20 mouse cellular contexts compared by ENCODE assay signal in the genomic region with DNA sequence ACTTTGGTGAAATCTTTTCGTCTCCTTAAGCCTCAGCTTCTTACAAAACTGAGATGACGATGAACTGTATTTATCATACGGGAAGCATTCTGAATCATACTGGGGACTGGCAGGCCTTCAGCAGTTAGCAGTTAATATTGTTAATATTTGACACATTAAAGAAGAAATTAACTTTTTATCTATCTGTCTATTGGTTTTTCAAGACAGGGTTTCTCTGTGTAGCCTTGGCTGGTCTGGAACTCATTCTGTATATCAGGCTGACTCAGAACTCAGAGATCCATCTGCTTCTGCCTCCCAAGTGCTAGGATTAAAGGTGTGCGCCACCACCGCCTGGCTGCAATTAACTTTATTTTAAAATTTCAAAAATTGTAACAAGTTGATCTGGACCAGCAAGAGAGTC. TPM values are rescaled to one million over a fixed set of nuclear protein-coding genes. Genes with fewer than 3 reads are reported as not detected.
A peak's percentile ranks its signal among the peaks of the same experiment; 100 is the strongest.
DNase-seq lines count a peak whose midpoint lies in the region; TF ChIP-seq lines count a peak whose summit lies in the region.
"Had no signal": no experiment of that assay in that cellular context is flagged by ENCODE, and none has a peak within 500 bp of the region (broad histone marks: within the 10 kb centered on the region; RNA-seq: fewer than 3 reads in every experiment).

No protein-coding gene starts in this region.

- TF ChIP-seq CTCF in heart, adult 2 months (IDR thresholded peaks at IDR 0.05), result no peak

- TF ChIP-seq POLR2A in heart, adult 2 months (IDR thresholded peaks at IDR 0.05; ENCODE audit: insufficient read depth, low read depth, low read length), result no peak

- peak; percentile 66 for DNase-seq in heart, embryonic 10.5 days (ENCODE audit: low spot score)
- no peak for DNase-seq in heart, adult 2 months
- DNase-seq in kidney, adult 9 months, result peak; percentile 55
- no peak for DNase-seq in kidney, adult 8-10 months
- DNase-seq: adrenal gland, adult 2 months; adrenal gland, postnatal 10 days; adrenal gland, postnatal 25 days; cerebellum, adult 11 months; cerebellum, adult 18-20 months; cerebellum, adult 8-10 months; cerebellum, adult 9-11 months; cerebellum, postnatal 14 days; cerebellum, postnatal 36 days; embryo, embryonic 11 days had no signal

- H3K36me3 ChIP-seq in heart, embryonic 10.5 days, result no peaks in the 10 kb centered on the region
- no peaks in the 10 kb centered on the region for H3K36me3 ChIP-seq in heart, adult 2 months (ENCODE audit: control insufficient read depth, insufficient read depth, low read length)
- H3K36me3 ChIP-seq: embryonic facial prominence, embryonic 13.5 days; embryonic facial prominence, embryonic 15.5 days; forebrain, embryonic 10.5 days; forebrain, embryonic 12.5 days had no signal

- H3K79me2 ChIP-seq in heart, adult 2 months (replicated peaks; ENCODE audit: control insufficient read depth, insufficient read depth, low read length), result no peaks in the 10 kb centered on the region

- intact Hi-C loops in heart, adult 2 months (cut with DNase I), result no loop called here

- H3K4me1 ChIP-seq in heart, embryonic 10.5 days, result peaks cover 11% of the 10 kb centered on the region
- peaks cover 2% of the 10 kb centered on the region for H3K4me1 ChIP-seq in heart, adult 2 months (ENCODE audit: control insufficient read depth, insufficient read depth, low read length)
- H3K4me1 ChIP-seq: embryonic facial prominence, embryonic 15.5 days; forebrain, embryonic 12.5 days had no signal

- no peak overlapping the region for H3K4me3 ChIP-seq in heart, embryonic 10.5 days
- H3K4me3 ChIP-seq in heart, adult 2 months, result no peak overlapping the region
- H3K4me3 ChIP-seq: embryonic facial prominence, embryonic 13.5 days; embryonic facial prominence, embryonic 15.5 days; erythroblast, embryonic 14.5 days; forebrain, embryonic 10.5 days; forebrain, embryonic 12.5 days had no signal

- H3K27ac ChIP-seq in heart, embryonic 10.5 days, result no peak overlapping the region
- H3K27ac ChIP-seq in heart, adult 2 months, result no peak overlapping the region
- H3K27ac ChIP-seq: embryonic facial prominence, embryonic 13.5 days; embryonic facial prominence, embryonic 15.5 days; forebrain, embryonic 10.5 days; forebrain, embryonic 12.5 days had no signal

- H3K9me3 ChIP-seq in heart, embryonic 10.5 days, result no peaks in the 10 kb centered on the region
- H3K9me3 ChIP-seq: embryonic facial prominence, embryonic 13.5 days; embryonic facial prominence, embryonic 15.5 days; forebrain, embryonic 10.5 days; forebrain, embryonic 12.5 days had no signal

- WGBS in heart, embryonic 10.5 days, result 88% methylated on average over 5 of the region's 5 CpGs
- WGBS in heart, adult 2 months, result 95% methylated on average over 5 of the region's 5 CpGs

- no peaks in the 10 kb centered on the region for H3K27me3 ChIP-seq in heart, embryonic 10.5 days (ENCODE audit: insufficient read depth, poor library complexity, severe bottlenecking)
- no peaks in the 10 kb centered on the region for H3K27me3 ChIP-seq in heart, adult 2 months (ENCODE audit: control insufficient read depth, insufficient read depth, low read length)
- H3K27me3 ChIP-seq: embryonic facial prominence, embryonic 13.5 days; embryonic facial prominence, embryonic 15.5 days had no signal

- no peak for TF ChIP-seq EP300 in heart, adult 2 months (IDR thresholded peaks at IDR 0.05; ENCODE audit: insufficient read depth, low read depth, low read length)

- no peak overlapping the region for H3K9ac ChIP-seq in heart, adult 2 months (ENCODE audit: low read depth, low read length)
- H3K9ac ChIP-seq: embryonic facial prominence, embryonic 13.5 days; embryonic facial prominence, embryonic 15.5 days; forebrain, embryonic 12.5 days had no signal

RNA-seq across cellular contexts. Expression of a gene that starts 50.7 kb away (rescaled TPM):
- 0.22 and 0.31 TPM in 2 replicates for polyA plus RNA-seq in heart, embryonic 10.5 days (2016; fragmentation: Nextera tagmentation; extraction: Ambion mirVana)
- under 1 TPM in 1 of 2 experiments, not detected in 1; 0.23 TPM for total RNA-seq in heart, adult 2 months (2021)
- polyA plus RNA-seq in heart, adult 2 months (2012; rRNA removed), result 0.08 and 0.35 TPM in 2 replicates
- polyA plus RNA-seq: C2C12; erythroblast, embryonic 14.5 days; forebrain, embryonic 10.5 days had no signal

RNA-seq across cellular contexts. Expression of a gene that starts 50.8 kb away (rescaled TPM):
- 11.2 and 12.1 TPM in 2 replicates for polyA plus RNA-seq in heart, embryonic 10.5 days (2016; fragmentation: Nextera tagmentation; extraction: Ambion mirVana)
- total RNA-seq in heart, adult 2 months (2021), result 1 to 10 TPM in 1 of 2 experiments, under 1 TPM in 1; 0.89 to 1.7 TPM
- 0.35 and 0.97 TPM in 2 replicates for polyA plus RNA-seq in heart, adult 2 months (2012; rRNA removed)

Comparison
In these comparisons a context has a peak if more than half of its experiments do, and no peak if none do; other contexts are left out.
1. DNase-seq: peak in heart, embryonic 10.5 days (single experiment) and kidney, adult 9 months (single experiment); none in heart, adult 2 months (0 of 2) and kidney, adult 8-10 months (0 of 2).